Mouse (Mus musculus) WW6 (cell line): ENCODE results near the gene Rfpl4.
A peak's percentile ranks its signal among the peaks of the same experiment; 100 is the strongest.
"Not testable (repeated sequence)": the region's sequence is repeated elsewhere in the genome, so short reads cannot be mapped to it uniquely, and the experiment has no call there.

Experiments used
- DNase-seq: peaks from one replicate; pipeline ENCODE4 v3.0.0-alpha.2; 2013; ENCODE audit warnings: low read depth, low spot score

Rfpl4 gene

GRCm38 (mm10) chr7:5080815-5081214 lies 35.9 kb downstream of the Rfpl4 start:
- DNase-seq, result no peak

DNA sequence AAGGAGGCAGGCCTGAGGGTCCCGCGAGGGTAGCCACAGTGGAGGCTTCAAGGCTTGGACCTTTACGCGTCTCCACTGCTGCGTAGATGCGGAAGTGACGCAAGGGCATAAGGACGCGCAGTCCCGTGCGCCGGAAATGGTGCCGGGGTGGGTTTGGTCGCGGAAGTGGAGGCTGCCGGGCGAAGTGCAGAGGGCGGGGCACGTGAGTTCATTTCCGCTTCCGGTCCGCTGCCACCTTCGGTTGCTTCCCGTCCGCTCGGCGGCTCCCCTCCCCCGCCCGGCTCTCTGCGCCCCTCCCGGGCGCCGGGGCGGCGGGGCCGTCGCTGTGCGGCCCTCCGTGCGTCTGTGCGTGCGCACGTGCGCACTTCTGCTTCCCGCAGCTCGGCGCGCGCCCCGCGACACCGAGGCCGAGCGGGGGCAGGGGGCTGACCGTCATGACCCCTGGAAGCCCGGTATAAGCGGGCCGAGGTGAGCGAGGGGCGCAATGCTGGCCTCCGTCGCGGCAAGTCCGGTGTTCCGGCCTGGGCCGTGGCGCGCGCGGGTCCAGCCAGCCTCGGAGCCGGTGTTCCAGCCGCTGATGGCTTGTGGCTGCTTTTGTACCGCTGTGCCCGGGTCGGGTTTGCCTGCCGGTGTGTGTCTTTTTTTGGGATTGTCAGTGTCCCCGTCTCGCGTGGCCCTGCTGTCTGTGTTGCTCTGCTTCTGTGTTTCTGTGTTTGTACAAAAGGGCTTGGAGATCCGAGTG lies 36.6 kb downstream of the Rfpl4 start, which contains the start of gene Epn1:
Gene Epn1 (plus strand): TSS at position 226 of the 742 bp plus-strand sequence.
- DNase-seq, result peak; percentile 94

GRCm38 (mm10) chr7:5079365-5080009 lies 37.3 kb downstream of the Rfpl4 start:
- not testable (repeated sequence) for DNase-seq

DNA sequence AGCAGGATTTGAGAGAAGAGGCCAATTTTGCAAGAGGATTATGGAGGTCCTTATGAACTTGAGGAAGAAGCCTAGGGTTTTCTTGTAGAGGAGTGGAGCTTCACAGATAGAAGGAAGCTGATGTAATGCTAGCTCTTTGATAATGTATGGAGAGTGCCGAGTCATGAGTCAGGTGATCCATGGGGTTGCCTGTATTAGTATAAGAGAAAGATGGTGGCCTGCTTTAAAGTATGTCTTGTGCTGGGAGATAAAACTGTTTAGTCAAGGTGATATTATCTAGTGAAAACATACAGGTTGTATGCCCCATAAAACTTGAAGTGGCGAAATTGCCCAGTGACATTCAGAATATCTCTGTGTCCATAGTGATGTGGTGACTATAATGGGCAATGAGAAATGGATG lies 39.8 kb downstream of the Rfpl4 start:
- no peak for DNase-seq

DNA sequence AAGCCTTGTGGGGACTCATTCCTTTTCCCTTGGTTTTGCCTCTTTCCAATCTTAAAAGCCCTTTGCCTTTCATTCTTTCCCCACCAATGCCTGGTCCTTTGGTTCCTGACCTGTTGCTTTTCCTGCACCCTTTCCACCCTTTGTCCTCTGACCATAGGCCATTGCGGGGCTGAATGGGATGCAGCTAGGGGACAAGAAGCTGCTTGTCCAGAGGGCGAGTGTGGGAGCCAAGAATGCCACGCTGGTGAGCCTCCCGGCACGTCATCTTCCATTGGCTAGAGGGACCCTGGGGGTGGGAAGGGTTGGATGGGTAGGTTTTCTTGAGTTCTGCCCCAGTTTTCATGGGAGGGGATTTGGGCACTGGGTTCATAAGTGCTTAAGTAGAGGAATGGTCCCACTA lies 41.8 kb downstream of the Rfpl4 start:
- no peak for DNase-seq

DNA sequence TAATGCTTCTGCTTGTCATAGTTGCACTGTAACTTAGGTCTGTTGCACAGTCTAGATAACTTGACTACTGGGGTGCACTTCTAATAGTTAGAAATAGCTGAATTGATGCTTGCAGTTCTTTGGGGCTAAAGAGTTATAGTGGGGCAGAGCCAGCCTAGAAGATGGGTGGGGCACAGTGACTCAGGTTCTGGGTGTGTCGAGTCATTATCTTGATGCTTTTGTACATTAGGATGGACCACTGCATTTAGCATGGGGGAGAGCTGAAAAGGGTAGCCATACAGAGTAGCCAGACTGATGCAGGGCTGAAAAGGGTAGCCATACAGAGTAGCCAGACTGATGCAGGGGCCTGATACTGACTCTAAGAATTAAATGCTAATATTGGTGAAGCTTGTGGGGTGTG lies 43.2 kb downstream of the Rfpl4 start:
- no peak for DNase-seq

DNA sequence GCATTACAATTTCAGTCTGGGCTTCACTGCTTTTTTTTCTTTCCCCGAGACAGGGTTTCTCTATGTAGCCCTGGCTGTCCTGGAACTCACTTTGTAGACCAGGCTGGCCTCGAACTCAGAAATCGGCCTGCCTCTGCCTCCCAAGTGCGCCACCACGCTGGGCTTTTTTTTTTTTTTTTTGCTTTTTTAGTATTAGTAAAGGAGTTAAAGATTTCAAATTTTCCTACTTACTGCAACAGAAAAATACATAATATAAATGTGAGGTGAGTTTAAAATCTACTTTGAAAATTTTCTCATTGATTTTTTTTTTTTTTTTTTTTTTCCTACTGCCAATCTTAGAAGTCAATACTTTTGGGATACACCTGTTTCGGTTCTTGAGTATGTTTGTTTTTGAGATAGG lies 51.9 kb downstream of the Rfpl4 start:
- no peak for DNase-seq

- no peak for DNase-seq
Observed at GRCm38 (mm10) chr7:5062360-5063001, 54.3 kb downstream of the Rfpl4 start.

DNA sequence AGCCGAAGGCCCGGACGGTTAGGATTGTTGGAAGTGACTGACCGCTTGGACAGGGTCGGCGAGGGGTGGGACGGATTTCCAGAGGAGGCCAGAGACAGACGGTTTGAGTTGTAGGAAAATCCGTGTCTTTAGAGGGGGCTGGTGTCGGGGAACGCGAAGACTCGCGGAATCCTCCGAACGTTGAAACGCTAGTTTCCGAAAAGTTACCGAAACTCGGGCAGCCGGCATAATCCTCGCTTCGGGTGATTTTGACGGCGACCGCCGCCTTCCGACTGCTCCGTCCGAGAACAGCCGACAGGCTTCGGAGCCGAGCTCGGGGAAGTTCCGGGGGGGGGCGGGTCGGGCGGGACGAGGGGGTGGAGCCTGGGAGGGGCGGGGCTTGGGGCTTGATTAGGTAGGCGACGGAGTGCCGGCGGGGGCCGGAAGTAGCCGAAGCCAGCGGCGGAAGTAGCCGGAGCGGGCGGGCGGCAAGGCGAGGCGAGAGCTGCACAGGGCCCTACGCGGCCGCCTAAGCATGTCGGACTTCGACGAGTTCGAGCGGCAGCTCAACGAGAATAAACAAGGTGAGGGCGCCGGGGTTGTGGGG lies 54.9 kb downstream of the Rfpl4 start, which contains the start of gene U2af2:
Gene U2af2 (plus strand): TSS at position 370 of the 586 bp plus-strand sequence.
- no peak for DNase-seq

DNA sequence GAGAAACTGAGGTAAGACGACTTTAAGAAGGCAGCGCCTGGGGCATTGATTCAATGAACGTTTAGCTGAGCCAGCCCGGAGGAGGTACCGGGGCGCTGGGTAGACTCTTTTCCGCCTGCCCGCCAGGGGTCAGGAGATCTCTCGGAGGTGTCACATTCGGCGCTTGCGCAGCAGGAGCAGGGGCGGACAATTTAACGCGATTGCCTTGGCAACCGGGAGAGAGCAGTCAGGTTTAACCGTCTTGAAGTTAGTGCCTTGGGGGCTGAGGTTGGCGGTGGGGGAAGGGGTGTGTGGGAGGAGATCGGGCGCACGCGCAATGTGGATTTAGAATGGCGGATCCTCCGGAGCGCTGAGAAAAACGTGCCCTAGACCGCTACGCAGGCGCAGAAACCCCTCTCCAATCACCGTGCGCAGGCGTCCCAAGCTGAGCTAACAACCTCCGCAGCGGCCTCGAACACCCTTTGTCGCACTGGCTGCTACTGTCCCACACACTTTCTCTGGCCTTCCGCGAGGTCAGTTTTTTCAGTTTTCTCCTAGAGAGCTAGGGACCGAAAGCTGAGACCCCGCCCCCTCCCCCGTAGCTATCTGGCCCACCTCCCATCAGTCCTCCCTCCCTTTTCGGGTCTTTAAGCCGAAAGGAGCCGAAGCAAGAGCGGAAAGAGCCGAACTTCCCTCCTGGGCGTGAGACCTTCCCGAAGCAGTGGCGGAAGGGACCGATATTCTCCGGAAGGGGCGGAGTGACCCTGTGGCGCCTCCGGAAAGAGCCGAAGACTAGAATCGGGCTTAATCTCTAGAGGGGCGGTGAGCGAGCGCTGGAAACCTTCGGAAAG lies 55.6 kb downstream of the Rfpl4 start:
- DNase-seq, result peak; percentile 91

- DNase-seq, result no peak
Observed at GRCm38 (mm10) chr7:5060239-5060731, 56.5 kb downstream of the Rfpl4 start.
